Mouse (Mus musculus) ES-Bruce4 (cell line): Measurements from ENCODE around the gene Tbc1d16. TPM values are rescaled to one million over a fixed set of nuclear protein-coding genes. Genes with fewer than 3 reads are reported as not detected.
A peak's percentile ranks its signal among the peaks of the same experiment; 100 is the strongest.
"Not testable (repeated sequence)": the region's sequence is repeated elsewhere in the genome, so short reads cannot be mapped to it uniquely, and the experiment has no call there.

Source experiments
- H3K27ac ChIP-seq: 2 replicates; pipeline ENCODE4 v1.5.1; 2012; ENCODE audit warnings: low read length, inconsistent platforms; ENCODE audit not compliant: insufficient read depth
- H3K27me3 ChIP-seq: 2 replicates; pipeline ENCODE4 v1.6.1; 2012; ENCODE audit warnings: mild to moderate bottlenecking, low read length, inconsistent platforms; ENCODE audit not compliant: control insufficient read depth, poor library complexity, insufficient read depth, severe bottlenecking
- H3K36me3 ChIP-seq: 2 replicates; pipeline ENCODE4 v1.6.1; 2012; ENCODE audit warnings: inconsistent platforms, mild to moderate bottlenecking, low read length, moderate library complexity; ENCODE audit not compliant: control insufficient read depth, poor library complexity, insufficient read depth, severe bottlenecking
- H3K4me1 ChIP-seq: one replicate; pipeline ENCODE4 v1.8.1; 2011; ENCODE audit warnings: low read length; ENCODE audit not compliant: control insufficient read depth, insufficient read depth
- H3K4me3 ChIP-seq: 2 replicates; pipeline ENCODE4 v1.5.1; 2011; ENCODE audit warnings: low read depth, mild to moderate bottlenecking, low read length
- H3K9ac ChIP-seq: 2 replicates; pipeline ENCODE4 v1.6.1; 2012; ENCODE audit warnings: low read depth, mild to moderate bottlenecking, inconsistent platforms; ENCODE audit not compliant: poor library complexity, severe bottlenecking
- H3K9me3 ChIP-seq: replicated peaks from 2 replicates; pipeline ENCODE4 v1.6.1; 2012; ENCODE audit warnings: mild to moderate bottlenecking, low read length, inconsistent platforms; ENCODE audit not compliant: control insufficient read depth, poor library complexity, insufficient read depth, severe bottlenecking
- CTCF ChIP-seq: IDR thresholded peaks from one replicate; pipeline ENCODE4 v1.8.1; 2011; ENCODE audit warnings: low read depth, low read length
- EP300 ChIP-seq: IDR thresholded peaks from 2 replicates; pipeline ENCODE4 v1.6.1; 2011; ENCODE audit warnings: low read depth, low read length; ENCODE audit not compliant: insufficient read depth
- POLR2A ChIP-seq: IDR thresholded peaks from one replicate; pipeline ENCODE4 v1.8.1; 2011; ENCODE audit warnings: low read length; ENCODE audit not compliant: insufficient read depth
- polyA plus RNA-seq: library from polyadenylated mRNA; stranded (reverse); fragments of >200 nt; gene quantifications from 2 replicates; pipeline ENCODE4 v1.2.4, GENCODE M21; 2011; ENCODE audit warnings: low read depth; ENCODE audit not compliant: missing spikeins, insufficient read depth, insufficient read length

Gene Tbc1d16
- polyA plus RNA-seq: 15.8 and 15.9 TPM in 2 replicates

DNA sequence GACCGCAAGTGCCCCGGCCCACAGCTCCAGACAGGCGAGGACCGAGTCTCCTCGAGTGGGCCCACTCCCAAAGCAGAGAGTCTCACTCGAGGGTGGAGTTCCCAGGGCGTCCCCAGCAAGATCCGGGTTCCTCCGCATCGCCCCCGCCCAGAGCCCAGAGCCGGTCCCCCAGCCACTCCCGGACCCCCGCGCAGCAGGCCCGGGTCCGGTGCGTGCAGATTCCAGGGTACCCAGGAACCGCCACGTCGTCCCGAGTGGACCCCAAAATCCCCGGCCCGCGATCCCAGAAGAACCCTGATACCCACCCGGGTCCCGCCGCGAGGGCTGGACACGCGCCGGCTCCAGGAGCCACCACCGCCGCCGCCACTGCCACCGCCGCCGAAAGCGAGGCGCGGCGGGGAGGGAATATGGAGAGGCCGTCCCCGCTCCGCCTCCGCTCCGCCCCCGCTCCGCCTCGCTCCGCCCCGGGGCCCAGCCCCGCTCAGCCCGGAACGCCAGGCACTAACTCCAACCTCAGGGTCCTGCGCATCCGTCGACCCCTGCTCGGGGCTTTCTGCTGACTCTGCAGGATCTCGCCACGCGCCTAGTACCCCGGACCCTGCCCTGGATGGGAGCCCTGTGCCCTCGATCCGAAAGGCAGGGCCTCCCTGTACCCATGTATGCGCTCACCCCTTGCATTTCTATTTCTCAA is at the start of gene Tbc1d16, which contains the start of gene Ccdc40:
TSS of gene Tbc1d16 (minus strand) at position 409 of the 691 bp plus-strand sequence.
TSS of gene Ccdc40 (plus strand) at position 482 of the 691 bp plus-strand sequence.
- no peaks in the 10 kb centered on the region for H3K4me1 ChIP-seq
- no peaks in the 10 kb centered on the region for H3K36me3 ChIP-seq
- H3K4me3 ChIP-seq: peak within 1 kb of the TSS; percentile 83
- H3K27me3 ChIP-seq: 0 out of 2 replicates have a peak, but pooled peaks cover 3% of the 10 kb centered on the region
- peak within 1 kb of the TSS; percentile 64 for H3K9ac ChIP-seq
- H3K9me3 ChIP-seq: no peaks in the 10 kb centered on the region
- TF ChIP-seq EP300 (no peak), CTCF (no peak), POLR2A (no peak)
- H3K27ac ChIP-seq: no peak within 1 kb of the TSS

DNA sequence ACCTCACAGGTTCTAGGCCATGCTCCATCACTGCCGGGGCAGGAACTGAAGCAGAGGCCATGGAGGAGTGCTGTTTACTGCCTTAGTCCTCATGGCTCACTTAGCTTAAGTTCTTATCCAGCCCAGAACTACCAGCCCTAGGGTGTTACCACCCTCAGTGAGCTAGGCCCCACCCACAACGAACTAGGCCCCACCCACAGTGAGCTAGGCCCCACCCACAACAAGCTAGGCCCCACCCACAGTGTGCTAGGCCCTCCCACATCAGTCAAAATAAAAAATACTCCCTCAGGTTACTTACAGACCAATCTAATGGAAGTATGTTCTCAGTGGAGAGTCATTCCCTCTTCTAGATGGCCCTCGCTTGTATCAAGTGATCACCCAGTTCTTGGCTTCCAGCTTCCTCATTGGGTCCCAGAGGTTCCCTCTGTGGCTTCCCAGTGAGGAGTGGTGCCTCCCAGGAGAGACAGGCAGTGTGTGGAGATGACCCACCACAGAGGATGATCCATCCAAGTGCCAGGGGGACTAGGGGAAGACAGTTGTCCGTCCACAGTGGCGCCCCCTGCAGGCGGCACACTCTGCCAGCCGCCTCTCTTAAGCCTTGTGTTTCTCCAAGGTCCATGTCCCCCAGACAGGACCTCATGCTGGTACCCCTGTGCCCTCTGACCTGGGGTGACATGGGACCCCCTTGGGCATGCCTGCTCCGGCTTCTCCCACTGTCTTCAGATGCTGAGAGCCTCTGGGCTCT is 45.1 kb upstream of the Tbc1d16 start:
- Histone ChIP-seq H3K4me3 (no peak overlapping the region), H3K27me3 (no peaks in the 10 kb centered on the region), H3K36me3 (0 out of 2 replicates have a peak, but pooled peaks cover 3% of the 10 kb centered on the region), H3K9ac (no peak overlapping the region), H3K4me1 (peaks cover 3% of the 10 kb centered on the region), H3K27ac (no peak overlapping the region), H3K9me3 (no peaks in the 10 kb centered on the region)
- TF ChIP-seq EP300: no peak
- TF ChIP-seq CTCF: peak; percentile 71
- TF ChIP-seq POLR2A: no peak

- not testable (repeated sequence) for H3K27ac ChIP-seq, H3K36me3 ChIP-seq, H3K9me3 ChIP-seq, H3K4me1 ChIP-seq, H3K27me3 ChIP-seq, H3K9ac ChIP-seq, H3K4me3 ChIP-seq
Measured at GRCm38 (mm10) chr11:119272492-119272891, 44.2 kb upstream of the Tbc1d16 start.

- H3K27ac ChIP-seq: no peak overlapping the region
Measured at GRCm38 (mm10) chr11:119268557-119269195, 40.4 kb upstream of the Tbc1d16 start.

DNA sequence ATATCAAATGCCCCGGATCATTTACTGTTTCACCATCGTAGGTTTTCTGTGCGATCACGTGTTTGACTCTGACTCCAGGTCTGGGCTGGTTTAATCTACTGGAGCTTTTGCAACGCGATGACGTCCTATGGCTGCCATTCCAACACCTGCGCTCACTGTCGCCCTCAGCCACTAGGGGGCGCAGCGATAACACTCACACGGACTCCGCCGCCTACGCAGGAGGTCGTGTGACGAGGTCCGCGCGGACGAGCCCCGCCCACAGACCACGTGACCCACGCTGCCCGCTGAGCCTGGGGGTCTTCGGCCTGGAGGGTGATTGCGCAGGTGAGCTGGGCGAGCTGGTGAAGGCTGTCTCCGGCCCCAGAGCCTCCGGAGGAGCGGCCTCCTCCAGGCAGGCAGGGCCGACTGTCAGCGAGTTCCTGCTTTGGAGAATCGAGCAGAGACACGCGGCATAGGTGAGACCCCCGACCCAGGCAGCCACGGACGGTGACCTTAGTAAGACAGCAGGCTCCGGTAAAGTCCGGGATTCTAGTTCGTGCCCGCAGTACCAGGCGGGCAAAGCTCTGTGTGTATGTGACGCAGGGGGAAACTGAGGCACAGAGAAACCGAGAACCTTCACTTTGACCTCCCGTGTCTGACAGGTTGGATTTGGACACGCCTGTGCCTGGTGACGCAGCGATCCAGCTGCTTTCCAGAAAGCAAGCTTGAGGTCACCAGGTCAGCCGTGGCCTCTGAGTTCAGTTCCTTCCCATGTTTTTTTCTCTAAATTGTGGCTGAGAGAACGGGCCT is 39.7 kb upstream of the Tbc1d16 start, which contains the start of gene Gaa:
TSS of gene Gaa (plus strand) at position 120 of the 789 bp plus-strand sequence.
- Histone ChIP-seq H3K9ac (peak within 1 kb of the TSS; percentile 47), H3K27me3 (no peaks in the 10 kb centered on the region), H3K9me3 (no peaks in the 10 kb centered on the region), H3K4me1 (peaks cover 10% of the 10 kb centered on the region), H3K27ac (no peak within 1 kb of the TSS), H3K36me3 (no peaks in the 10 kb centered on the region), H3K4me3 (peak within 1 kb of the TSS; percentile 69)
- TF ChIP-seq EP300 (peak; percentile 80), CTCF (peak; percentile 97), POLR2A (no peak)

More at GRCm38 (mm10) chr11:119268557-119269195, 40.4 kb upstream of the Tbc1d16 start:
- Histone ChIP-seq H3K9me3 (no peaks in the 10 kb centered on the region), H3K27me3 (no peaks in the 10 kb centered on the region), H3K36me3 (no peaks in the 10 kb centered on the region), H3K9ac (peak overlapping the region; percentile 47), H3K4me3 (peak overlapping the region; percentile 69), H3K4me1 (peaks cover 10% of the 10 kb centered on the region)
- TF ChIP-seq POLR2A (no peak), CTCF (no peak), EP300 (no peak)
